Mouse (Mus musculus): ENCODE data around the gene Cck. TPM values are rescaled to one million over a fixed set of nuclear protein-coding genes. Genes with fewer than 3 reads are reported as not detected.

Gene Cck
- not detected for total RNA-seq (2021)

DNA sequence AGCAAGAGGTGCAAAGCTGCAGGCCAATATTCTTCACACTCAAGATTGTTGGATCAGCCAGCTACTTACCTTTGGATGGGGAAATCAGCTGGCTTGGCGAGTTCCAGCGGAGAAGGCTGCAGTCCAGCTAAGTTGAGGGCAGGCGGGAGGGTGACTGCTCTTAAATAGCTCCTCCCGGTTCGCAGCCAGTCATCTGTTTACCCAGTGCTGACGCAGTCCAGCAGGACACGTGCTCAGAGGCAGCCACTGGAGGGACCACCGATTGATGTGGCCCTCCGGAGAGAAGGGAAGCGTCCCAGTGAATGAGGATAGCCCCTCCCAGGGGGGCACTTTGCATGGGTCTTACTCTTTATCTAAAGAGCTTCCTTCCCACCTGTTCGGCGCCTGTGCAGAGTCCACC is at the start of gene Cck:
Gene Cck, minus strand, starts transcription at position 166 of the 400 bp plus-strand sequence.
- intact Hi-C loops (cut with DNase I): no loop called here
- peak; percentile 3 for DNase-seq (ENCODE audit: low spot score)

DNA sequence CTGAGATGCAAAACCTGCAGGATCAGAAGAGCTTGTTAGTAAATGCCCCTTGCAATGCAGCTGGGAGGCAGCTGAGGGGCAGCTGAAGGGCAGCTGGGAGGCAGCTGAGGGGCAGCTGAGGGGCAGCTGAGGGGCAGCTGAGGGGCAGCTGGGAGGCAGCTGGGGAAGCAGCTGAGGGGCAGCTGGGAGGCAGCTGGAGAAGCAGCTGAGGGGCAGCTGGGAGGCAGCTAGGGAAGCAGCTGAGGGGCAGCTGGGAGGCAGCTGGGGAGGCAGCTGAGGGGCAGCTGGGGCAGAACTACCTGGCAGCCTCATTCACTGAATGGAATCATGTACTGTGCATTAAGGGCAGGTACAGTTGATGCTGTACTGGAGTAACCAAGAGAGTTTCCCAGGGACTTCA is 46.0 kb upstream of the Cck start:
- DNase-seq (ENCODE audit: low spot score): no peak
- intact Hi-C loops (cut with DNase I): no loop called here

DNA sequence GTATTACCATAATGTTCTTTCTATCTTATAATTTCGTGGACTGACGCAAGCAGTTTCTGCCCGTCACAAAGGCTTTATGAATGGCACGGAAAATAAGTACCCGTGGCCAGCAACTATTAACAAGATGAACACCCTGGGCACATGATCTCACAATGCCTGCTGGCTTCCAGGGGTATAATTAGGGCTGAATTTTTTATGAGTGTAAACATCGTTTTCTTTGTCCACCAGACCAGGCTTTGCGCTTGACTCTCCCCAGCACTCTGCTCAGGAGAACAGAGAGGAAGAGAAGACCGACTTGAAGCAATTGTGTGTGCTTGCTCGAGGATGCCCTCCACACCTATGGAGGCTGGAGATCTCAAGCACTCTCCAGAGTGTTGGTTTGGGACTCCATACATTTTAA is 37.1 kb upstream of the Cck start:
- intact Hi-C loops (cut with DNase I): no loop called here
- DNase-seq (ENCODE audit: low spot score): no peak

DNA sequence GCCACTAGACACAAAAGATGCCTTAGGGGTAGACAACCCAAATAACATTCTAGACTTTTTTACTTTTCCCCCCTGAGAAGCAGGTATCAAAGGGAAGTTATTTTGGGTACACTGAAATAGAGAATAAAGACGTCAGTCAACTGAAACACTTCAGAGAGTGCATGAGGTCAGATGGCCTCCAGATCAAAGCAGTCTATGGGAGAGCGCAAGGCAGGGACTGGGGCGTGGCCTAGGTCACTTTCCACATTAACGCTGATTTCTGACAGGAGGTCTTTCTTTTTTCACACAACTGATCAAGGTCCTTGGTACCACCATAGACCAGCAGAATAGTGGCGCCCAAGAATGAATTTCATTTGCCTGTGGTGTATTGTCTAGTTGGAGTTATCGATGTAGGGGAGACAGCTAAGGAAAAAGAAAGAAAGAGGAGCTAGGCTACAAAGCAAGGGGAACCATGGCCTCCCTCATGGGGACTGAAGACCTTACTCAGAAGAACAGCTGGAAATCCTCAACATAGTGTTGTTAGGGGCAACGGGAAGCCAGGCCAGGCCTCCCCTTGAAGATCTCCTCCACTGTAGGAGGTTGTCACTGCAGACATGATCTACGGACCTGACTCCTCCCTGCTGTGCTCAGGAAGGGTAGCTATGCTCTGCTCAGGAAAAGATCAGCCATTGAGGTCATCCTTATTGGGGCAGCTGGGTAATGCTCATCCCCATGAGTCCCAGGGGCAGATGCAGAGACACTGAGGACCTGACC is 33.3 kb upstream of the Cck start:
- intact Hi-C loops (cut with DNase I): no loop called here
- DNase-seq (ENCODE audit: low spot score): no peak

DNA sequence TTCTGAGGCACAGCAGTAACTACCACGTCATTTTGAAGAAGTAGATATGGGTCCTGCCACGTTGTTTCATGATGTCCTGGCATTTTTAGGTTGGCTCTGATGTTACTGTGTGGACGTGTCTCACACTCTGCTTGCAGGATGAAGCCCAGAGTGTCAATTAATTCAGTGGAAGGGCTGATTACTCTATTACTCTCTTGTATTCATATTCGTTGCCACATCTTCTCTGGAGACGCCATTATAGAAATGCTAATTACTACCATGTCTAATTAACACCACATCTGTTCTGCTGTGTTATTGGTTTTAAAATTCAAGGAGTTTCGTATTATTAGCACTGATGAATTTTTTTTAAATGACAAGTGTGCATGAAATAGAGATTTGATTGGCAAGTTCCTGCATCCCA is 30.7 kb upstream of the Cck start:
- intact Hi-C loops (cut with DNase I): no loop called here
- DNase-seq (ENCODE audit: low spot score): no peak

DNA sequence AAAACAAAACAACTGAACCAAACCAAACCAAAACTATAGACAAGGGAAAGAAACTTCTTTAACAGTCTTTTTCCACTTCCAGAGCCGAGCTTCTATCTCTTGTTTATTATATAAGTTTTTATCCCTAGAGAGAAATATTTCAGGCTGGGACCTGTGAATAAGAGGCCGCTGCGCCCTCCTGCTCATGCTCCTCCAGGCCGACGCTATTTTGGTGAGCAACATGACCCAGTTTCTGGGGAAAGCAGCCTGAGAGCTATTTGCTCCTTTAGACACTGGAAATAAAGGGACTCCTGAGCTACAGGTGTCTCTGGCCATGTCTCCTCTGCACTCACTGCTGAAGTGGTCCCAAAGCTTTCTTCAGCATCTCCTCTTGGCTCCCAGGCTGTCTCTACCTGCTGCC is 24.6 kb upstream of the Cck start:
- DNase-seq (ENCODE audit: low spot score): no peak
- intact Hi-C loops (cut with DNase I): no loop called here

DNA sequence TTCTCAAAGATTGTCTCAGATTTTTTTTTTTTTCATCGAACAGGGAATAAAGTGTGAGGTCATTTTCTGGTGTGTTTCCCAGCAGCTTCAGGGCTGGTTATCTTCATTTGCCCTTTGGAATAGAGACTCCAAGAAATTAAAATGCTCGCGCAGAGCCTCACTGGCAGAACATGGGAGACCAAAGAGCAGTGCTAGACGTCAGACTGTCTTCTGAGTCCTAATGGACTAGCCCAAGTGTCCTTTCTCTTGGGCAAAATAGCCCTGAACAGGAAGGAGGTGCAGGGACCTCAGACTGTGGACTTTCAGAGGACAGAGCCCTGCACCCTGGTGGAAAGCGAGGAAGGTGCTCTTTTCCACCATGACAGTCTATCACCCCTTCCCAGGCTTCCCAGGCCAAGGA is 19.0 kb upstream of the Cck start:
- no peak for DNase-seq (ENCODE audit: low spot score)
- intact Hi-C loops (cut with DNase I): no loop called here

DNA sequence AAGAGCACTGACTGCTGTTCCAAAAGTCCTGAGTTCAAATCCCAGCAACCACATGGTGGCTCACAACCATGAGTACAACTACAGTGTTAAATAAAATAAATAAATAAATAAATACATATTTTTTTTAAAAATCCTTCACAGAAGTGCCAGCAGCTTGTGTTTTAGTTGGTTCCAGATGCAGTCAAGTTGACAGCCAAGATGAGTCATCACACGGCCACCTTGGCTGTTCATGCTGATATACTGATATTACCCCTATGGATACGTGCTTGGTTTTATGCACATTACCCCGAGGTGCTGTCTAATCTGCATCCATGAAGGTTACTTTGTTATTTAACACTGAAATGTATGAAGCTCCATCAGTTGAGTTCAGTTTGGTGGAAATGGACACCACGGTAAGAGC is 16.4 kb upstream of the Cck start:
- DNase-seq (ENCODE audit: low spot score): no peak
- intact Hi-C loops (cut with DNase I): no loop called here

DNA sequence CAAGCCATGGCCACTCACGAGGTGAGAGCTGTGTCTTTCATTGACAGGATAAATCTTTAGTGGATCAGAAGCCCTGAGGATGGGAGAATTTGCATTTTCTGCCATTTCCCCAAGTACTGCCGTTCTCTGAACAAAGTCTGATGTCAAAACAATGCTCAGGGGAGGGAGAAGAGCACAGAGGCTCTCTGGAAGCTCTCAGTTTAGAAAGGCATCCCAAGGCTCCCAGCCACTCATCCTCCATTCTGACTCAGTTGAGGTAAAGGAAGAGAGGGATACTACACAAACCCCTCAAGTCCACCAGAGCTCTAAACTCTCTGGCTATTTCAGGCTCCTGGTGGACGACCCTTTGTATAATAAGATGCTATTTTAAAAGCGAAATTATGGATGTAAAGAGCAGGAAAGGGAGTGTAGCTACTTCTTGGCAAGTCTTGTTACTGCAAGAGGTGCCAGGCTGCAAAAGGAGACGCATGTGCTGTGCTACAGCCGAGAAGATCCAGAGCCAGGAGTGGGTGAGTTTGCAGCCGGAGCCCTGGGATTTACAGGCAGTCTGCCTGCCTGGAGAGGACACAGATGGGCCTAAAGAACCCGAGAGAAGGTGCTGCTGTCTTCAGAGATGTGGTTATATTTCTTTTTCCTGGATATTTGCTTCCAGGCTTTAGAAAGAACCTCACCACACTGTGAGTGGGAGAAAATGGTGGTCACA is 11.1 kb upstream of the Cck start:
- no peak for DNase-seq (ENCODE audit: low spot score)
- intact Hi-C loops (cut with DNase I): no loop called here

DNA sequence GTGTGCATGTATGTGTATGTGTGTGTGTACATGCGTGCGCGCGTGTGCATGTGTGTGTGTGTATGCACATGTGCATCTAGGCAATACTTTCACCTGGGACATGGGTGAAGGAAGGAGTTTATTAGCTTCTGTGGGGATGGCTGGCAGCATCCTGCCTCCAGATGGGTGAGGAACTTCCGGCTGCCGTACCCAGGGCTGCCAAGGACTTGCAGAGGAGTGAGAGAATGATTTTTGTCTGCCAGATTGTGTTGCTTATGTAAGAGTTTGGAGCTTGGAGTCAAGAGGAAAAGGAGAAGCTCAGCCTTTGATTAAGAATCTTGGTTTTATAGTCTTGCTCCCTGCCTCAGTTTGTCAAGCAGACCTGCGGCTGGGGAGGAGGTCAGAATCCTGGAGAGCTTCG is 9.9 kb upstream of the Cck start:
- no peak for DNase-seq (ENCODE audit: low spot score)
- intact Hi-C loops (cut with DNase I): no loop called here

DNA sequence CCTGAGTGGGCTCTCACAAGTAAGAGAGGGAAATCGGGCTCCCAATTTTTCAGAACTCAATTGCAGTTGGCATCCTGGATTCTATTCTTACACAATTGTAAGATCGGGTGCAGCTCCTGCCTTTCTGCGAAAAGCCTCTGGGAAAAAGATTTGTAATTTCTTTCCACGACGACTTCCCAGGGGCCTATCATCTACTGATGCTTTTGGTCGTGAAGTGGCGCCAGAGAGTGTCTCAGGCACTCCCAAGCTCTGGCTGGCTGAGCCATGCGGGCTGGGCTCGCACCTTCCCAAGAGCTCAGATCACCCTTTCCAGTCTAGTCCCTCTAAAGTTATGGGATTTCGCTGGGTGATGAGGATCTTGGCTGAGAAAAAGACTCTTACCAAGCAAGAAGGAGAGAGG is 608 bp upstream of the Cck start:
- no peak for DNase-seq (ENCODE audit: low spot score)
- intact Hi-C loops (cut with DNase I): no loop called here

DNA sequence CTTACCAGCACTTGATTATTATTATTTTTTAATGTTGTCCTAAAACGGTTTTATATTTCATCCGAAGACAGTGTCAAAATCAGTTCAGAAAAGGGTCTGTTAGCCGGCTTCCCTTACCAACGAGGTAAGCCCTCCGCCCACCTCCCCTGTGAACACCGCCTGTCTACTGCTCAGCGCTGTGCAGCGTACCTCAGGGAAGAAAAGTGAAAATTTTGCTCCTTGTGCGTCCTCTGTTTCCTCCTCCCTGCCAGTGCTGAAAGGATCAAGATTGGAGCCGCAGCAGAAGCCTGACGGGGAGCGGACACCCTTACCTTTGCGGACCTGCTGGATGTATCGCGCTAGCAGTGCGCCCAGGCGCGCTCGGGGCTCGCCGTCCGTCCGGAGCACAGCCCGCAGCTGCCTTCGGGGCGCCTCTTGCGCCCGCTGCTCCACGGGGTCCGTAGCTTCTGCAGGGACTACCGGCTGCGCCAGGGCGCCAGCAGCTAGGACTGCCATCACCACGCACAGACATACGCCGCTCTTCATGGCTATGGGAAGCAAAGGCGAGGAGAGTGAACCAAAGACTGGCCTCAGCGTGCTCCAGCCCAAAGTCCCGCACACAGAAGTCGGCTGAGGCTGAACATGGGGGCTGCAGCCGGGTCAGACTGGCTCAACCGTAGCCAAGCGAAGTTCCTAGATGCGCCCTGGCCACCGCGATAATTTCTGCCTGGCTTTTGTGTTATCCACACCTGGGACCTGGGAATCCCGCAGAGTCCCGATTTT is 1.3 kb downstream of the Cck start:
- intact Hi-C loops (cut with DNase I): no loop called here
- DNase-seq (ENCODE audit: low spot score): no peak

DNA sequence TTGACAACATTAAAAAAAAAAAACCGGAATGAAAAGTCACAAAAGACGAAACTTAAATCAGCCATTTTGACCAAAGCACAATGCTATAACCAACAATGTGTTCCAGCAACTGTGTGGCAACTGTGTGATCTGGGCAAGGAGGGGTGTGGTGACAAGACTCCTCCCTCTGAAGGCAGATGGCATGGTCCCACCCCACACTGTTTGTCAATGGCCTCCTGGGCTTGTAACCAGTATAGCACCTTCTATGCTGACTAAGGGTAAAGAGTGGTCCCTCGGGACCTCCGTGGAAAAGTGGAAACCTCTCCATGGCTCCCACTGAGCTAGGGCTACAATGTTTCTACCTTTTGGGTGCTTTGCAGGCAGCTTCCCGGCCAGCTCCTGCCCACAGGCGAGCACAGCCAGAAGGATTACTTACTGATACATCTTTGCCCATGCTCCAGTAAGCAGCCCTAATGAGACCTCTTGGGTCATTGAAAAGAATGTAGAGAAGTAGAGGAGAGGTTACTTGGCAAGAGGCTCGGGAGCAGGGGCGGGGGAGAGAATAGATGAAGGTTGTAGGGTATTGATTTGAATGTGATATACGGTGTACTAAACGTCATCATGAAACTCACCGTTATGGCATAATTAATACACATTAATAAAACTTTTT is 3.8 kb downstream of the Cck start:
- intact Hi-C loops (cut with DNase I): no loop called here
- DNase-seq (ENCODE audit: low spot score): no peak

DNA sequence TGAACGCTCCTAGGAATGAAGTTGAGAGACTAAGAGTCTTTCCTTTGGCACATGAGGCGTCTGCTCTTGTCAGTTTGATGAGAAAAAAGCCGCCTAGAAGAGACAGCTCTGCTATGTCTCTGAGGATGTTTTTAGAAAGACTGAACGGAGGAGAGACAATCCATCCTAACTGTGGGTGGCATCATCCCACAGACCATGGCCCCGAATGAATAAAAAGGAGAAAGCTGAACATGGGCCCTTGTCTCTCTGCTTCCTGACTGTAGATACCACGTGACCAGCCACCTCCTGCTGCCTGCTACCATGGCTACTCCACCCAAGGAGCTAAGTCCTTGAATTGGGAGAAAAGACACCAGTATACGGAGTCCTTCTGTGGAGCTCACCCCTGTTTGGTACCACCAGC is 8.3 kb downstream of the Cck start:
- no peak for DNase-seq (ENCODE audit: low spot score)
- intact Hi-C loops (cut with DNase I): no loop called here

DNA sequence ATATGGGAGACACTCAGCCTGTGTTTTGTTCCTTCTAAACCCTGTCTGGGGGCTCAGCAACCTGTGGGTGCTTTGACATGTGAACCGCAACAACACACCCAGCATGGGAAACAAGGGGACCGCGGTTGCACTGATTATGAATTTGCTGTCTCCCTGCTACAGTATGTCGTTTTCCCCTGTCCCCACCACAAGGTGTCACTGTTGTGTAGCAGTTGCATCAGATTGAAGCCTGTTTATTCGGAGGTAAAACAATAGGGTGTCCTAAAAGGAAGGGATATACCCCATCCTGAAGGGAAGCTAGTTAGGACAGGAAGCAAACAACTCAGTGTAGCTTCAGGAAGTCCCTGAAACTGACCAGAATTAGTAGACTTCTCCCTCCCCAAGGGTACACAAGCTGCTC is 16.0 kb downstream of the Cck start:
- intact Hi-C loops (cut with DNase I): loop anchor here (1.0 to 5.0 kb wide), 3 partner anchors 126 to 232 kb away; no protein-coding TSS in a partner anchor
- no peak for DNase-seq (ENCODE audit: low spot score)

DNA sequence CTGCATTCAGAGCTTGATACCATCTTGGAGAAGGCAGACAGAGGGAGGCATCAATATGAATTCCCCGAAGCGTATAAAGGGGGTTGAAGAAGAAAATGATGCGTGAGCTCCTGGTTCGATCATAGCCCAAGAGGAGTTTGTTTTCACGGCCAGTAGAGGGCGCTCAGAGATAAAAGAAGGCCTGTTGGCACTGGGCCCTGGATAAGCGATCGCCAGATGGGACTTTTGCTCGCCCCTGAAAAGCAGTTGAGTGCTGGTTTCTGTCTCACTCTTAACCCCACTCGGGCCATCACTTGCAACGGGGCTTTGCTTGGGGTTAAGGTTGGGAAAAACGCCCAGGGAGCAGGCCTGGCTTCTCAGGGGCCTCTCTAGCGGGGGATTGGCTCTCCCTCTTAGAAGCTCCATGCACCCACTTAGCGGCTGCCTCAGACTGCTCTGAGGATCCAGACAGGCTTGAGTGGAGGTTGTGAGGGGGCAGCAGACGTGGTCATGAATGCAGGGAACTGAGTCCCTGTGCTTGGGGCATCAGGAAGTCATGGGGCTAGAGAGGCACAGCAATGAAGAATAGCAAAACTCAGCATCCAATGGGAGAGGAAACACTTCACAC is 18.1 kb downstream of the Cck start:
- intact Hi-C loops (cut with DNase I): loop anchor here (5.0 kb wide), 1 partner anchor 230 kb away; no protein-coding TSS in a partner anchor
- DNase-seq (ENCODE audit: low spot score): no peak

DNA sequence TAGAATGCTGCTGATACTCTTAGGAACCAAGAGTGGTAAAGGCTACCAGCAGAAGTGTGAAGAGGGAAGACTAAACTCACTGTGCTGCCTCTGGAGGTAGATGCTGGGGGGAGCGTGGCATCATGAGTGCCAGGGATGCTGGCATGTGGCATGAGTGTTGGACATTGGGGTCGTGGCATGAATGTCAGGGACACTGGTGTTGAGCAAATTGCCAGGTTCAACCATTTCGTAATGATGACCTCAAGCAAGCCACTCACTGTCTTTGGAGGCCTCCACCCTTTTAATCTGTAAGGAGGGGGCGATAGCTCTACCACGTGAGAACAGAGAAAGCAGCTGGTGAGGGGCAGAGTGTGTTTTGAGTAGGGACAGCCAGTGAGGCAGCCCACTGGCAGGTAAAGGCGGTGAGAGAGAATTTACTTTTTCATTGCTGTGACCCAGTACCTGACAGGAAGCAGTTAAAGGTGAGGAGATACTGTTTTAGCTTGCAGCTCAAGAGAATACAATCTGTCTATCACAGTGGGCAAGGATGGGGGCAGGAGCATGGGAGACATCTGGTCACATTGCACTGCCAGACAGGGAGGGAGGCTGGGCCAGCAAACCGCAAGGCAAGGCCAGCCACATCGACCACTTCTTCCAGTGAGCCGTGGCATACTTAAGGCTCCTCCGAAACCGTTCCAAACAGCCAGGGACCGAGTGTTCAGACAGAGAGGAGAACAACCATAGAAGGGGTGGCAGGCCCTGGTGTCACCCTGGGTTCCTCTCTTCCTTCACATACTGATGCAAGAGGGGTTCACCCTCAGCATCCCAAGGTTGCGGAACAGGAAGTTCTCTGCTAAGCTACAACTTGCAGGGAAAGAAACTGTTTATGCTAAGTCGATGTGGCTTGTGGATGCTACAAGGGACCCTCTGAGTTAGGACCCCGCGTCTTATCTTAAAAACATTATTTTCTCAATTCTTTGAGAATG is 19.7 kb downstream of the Cck start:
- no peak for DNase-seq (ENCODE audit: low spot score)
- intact Hi-C loops (cut with DNase I): loop anchor here (5.0 kb wide), 1 partner anchor 228 kb away; no protein-coding TSS in a partner anchor

DNA sequence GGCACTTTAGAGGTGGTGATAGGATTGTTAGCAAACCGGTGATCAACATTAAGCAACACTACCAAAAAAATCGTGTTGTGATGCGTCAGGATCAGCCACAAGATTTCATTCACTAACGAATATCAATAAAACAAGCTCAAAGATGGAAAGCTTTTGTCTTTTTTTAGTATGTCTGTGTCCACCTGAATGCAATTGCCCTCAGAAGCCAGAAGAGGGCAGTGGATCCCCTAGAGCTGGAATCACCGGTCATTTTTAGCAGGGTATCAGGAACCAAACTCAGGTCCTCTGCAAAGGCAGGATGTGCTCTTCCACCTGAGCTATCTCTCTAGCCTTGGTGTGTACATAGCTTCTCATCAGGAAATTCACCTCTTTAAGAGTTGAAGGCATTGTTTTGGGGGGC is 20.7 kb downstream of the Cck start:
- intact Hi-C loops (cut with DNase I): loop anchor here (5.0 kb wide), 1 partner anchor 227 kb away; no protein-coding TSS in a partner anchor
- no peak for DNase-seq (ENCODE audit: low spot score)

DNA sequence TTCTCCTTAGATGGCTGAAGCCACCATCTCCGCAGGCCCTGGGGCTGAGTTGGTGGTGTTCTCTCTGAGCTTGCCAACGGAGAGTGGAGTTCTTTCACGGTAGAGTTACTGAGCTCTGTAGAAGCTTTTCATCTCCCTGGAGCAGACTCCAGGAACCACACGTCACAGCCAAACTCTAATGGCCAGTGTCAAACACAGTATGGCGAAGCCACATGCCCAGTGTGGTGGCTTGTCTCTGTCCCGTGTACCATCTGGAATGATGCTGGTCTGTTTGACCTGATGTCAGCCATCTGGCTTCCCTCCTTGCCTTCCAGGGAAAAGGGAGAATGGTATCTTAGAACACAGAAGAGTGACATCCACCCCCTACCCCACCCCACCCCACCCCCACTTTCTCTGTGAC is 25.8 kb downstream of the Cck start:
- DNase-seq (ENCODE audit: low spot score): no peak
- intact Hi-C loops (cut with DNase I): no loop called here

All from heart, postnatal 25 days (tissue).